In genomic region chr8:114421544-114421943, GRCm38 (mm10) we compare ENCODE assay signal across 34 mouse cellular contexts. TPM values are rescaled to one million over a fixed set of nuclear protein-coding genes. Genes with fewer than 3 reads are reported as not detected.
DNase-seq lines count a peak whose midpoint lies in the region; ATAC-seq lines count a peak whose summit lies in the region.
"Had no signal": no experiment of that assay in that cellular context is flagged by ENCODE, and none has a peak within 500 bp of the region (broad histone marks: within the 10 kb centered on the region; RNA-seq: fewer than 3 reads in every experiment).

No protein-coding gene starts in this region.

- H3K4me1 ChIP-seq in midbrain, embryonic 13.5 days (replicated peaks), result no peaks in the 10 kb centered on the region
- H3K4me1 ChIP-seq: heart, embryonic 13.5 days; hindbrain, embryonic 12.5 days; limb, embryonic 10.5 days; liver, embryonic 15.5 days; lung, embryonic 15.5 days; neural tube, embryonic 13.5 days had no signal

- no peak overlapping the region for H3K27ac ChIP-seq in midbrain, embryonic 13.5 days
- H3K27ac ChIP-seq: heart, adult 2 months; heart, embryonic 13.5 days; hindbrain, embryonic 12.5 days; limb, embryonic 10.5 days; liver, embryonic 15.5 days; lung, embryonic 15.5 days; neural tube, embryonic 13.5 days had no signal

- no peak for ATAC-seq in midbrain, embryonic 13.5 days
- ATAC-seq: activated CD4-positive, CD25-positive, alpha-beta regulatory T cell, adult 4 months; forebrain, postnatal 0 days; intestine, postnatal 0 days; midbrain, embryonic 16.5 days had no signal

- no peak overlapping the region for H3K9ac ChIP-seq in midbrain, embryonic 13.5 days (replicated peaks)
- H3K9ac ChIP-seq: forebrain, postnatal 0 days; heart, embryonic 13.5 days; hindbrain, embryonic 12.5 days; liver, embryonic 15.5 days; lung, embryonic 15.5 days; neural tube, embryonic 13.5 days had no signal

- H3K27me3 ChIP-seq in midbrain, embryonic 13.5 days, result no peaks in the 10 kb centered on the region
- H3K27me3 ChIP-seq: heart, embryonic 13.5 days; hindbrain, embryonic 12.5 days; liver, embryonic 15.5 days; lung, embryonic 15.5 days; neural tube, embryonic 13.5 days had no signal

- WGBS in midbrain, embryonic 13.5 days, result 80% methylated on average over 4 of the region's 4 CpGs

- H3K4me3 ChIP-seq in midbrain, embryonic 13.5 days (replicated peaks), result no peak overlapping the region
- H3K4me3 ChIP-seq: heart, adult 2 months; heart, embryonic 13.5 days; hindbrain, embryonic 12.5 days; limb, embryonic 10.5 days; liver, embryonic 15.5 days; lung, embryonic 15.5 days; myocyte; neural tube, embryonic 13.5 days had no signal

- H3K36me3 ChIP-seq in midbrain, embryonic 13.5 days, result no peaks in the 10 kb centered on the region
- H3K36me3 ChIP-seq: heart, embryonic 13.5 days; hindbrain, embryonic 12.5 days; limb, embryonic 10.5 days; liver, embryonic 15.5 days; lung, embryonic 15.5 days; neural tube, embryonic 13.5 days had no signal

- no peak overlapping the region for H3K4me2 ChIP-seq in midbrain, embryonic 13.5 days (replicated peaks)
- H3K4me2 ChIP-seq: heart, embryonic 13.5 days; hindbrain, embryonic 12.5 days; liver, embryonic 15.5 days; lung, embryonic 15.5 days; neural tube, embryonic 13.5 days had no signal

- peak; percentile 43 to 45 for DNase-seq in layer of hippocampus, adult 18-20 months (ENCODE audit: low spot score in 2 of 2)
- DNase-seq in layer of hippocampus, adult 9-10 months (ENCODE audit: low spot score), result no peak
- DNase-seq in left cerebral cortex, postnatal 14 days (ENCODE audit: low spot score in 2 of 2), result peak; percentile 21 to 48
- no peak for DNase-seq in left cerebral cortex, adult 11 months (ENCODE audit: low spot score)
- peak; percentile 20 for DNase-seq in right cerebral cortex, postnatal 14 days
- DNase-seq in gastrocnemius, postnatal 14 days, result no peak
- DNase-seq: adrenal gland, adult 8-10 months; cerebellum, adult 18-20 months; cerebellum, postnatal 14 days; forebrain, postnatal 0 days; gastrocnemius, postnatal 25 days; heart, adult 2 months; kidney, postnatal 25 days; liver; lung, postnatal 4 days; retina, postnatal 1 day; thymus, postnatal 25 days had no signal

- H3K9me3 ChIP-seq in midbrain, embryonic 13.5 days, result no peaks in the 10 kb centered on the region
- H3K9me3 ChIP-seq: heart, embryonic 13.5 days; hindbrain, embryonic 12.5 days; limb, embryonic 10.5 days; liver, embryonic 15.5 days; lung, embryonic 15.5 days; neural tube, embryonic 13.5 days had no signal

- intact Hi-C loops in left cerebral cortex, postnatal 14 days (cut with DNase I), result no loop called here
- intact Hi-C loops in gastrocnemius, postnatal 14 days (cut with DNase I; ENCODE audit: low total_unique reads), result no loop called here

RNA-seq across cellular contexts. Expression of gene Clec3a, which starts 3.7 kb away (rescaled TPM):
- total RNA-seq in layer of hippocampus, adult 18-20 months (2021), result not detected
- total RNA-seq in left cerebral cortex, postnatal 14 days (2021), result not detected
- not detected in 2 replicates for polyA plus RNA-seq in midbrain, embryonic 13.5 days (2015; fragmentation: Nextera tagmentation; extraction: Ambion mirVana)
- total RNA-seq in gastrocnemius, postnatal 14 days (2021), result under 1 TPM in 1 of 2 experiments, not detected in 1; 0.71 TPM
- total RNA-seq: adrenal gland, adult 8-10 months; MEL had no signal
- polyA plus RNA-seq: activated CD4-positive, CD25-positive, alpha-beta regulatory T cell, adult 4 months; C2C12; embryonic facial prominence, embryonic 11.5 days; forebrain, embryonic 11.5 days; forebrain, postnatal 0 days; heart, embryonic 13.5 days; intestine, postnatal 0 days; kidney, embryonic 14.5 days; limb, embryonic 10.5 days; liver, embryonic 15.5 days; midbrain, embryonic 16.5 days; myocyte; neural tube, embryonic 13.5 days; spleen, adult 2 months had no signal

RNA-seq across cellular contexts. Expression of gene Wwox, which starts 17.9 kb away (rescaled TPM):
- 10 to 100 TPM; 14.9 to 15.3 TPM for total RNA-seq in layer of hippocampus, adult 18-20 months (2021)
- 10 to 100 TPM; 11.9 to 12.0 TPM for total RNA-seq in left cerebral cortex, postnatal 14 days (2021)
- polyA plus RNA-seq in midbrain, embryonic 13.5 days (2015; fragmentation: Nextera tagmentation; extraction: Ambion mirVana), result 12.3 and 12.4 TPM in 2 replicates
- total RNA-seq in gastrocnemius, postnatal 14 days (2021), result 1 to 10 TPM; 7.2 to 7.8 TPM

Comparison
In these comparisons a context has a peak if more than half of its experiments do, and no peak if none do; other contexts are left out.
1. DNase-seq: peak in layer of hippocampus, adult 18-20 months (2 of 2), left cerebral cortex, postnatal 14 days (2 of 2) and right cerebral cortex, postnatal 14 days (single experiment); none in layer of hippocampus, adult 9-10 months (single experiment), left cerebral cortex, adult 11 months (single experiment) and gastrocnemius, postnatal 14 days (single experiment).